Mouse (Mus musculus) kidney, postnatal 10 days (tissue): ENCODE measurements at regions not wholly inside any gene's neighbourhood (a gene's known extent, or its start where the extent isn't known, plus 50 kb on each side); places are given as distances from the start of the nearest gene placed in this dataset.
A peak's percentile ranks its signal among the peaks of the same experiment; 100 is the strongest.

ENCODE experiments used
- DNase-seq: peaks from one replicate; pipeline ENCODE4 v3.0.0; 2021; ENCODE audit warnings: mixed read lengths

DNA sequence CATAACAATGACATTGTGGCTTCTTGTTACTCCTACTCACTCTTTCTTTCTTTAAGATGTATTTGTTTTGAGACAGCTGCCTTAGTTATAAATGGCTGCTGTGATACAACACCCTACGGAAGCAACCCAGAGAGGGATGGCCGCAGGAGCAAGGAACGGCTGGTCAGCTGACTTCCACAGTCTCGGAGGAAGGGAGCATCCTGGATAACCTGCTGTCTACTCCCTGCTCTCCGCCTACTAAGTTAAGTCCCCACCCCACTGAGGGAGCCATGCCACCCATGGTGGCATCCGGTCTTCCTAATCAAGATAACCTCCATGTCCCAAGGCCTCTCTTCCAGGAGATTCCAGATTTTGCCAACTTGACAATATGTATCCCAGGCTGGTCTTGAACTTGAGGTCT lies 114.9 kb downstream of the Sox2 start:
- DNase-seq, result no peak

DNA sequence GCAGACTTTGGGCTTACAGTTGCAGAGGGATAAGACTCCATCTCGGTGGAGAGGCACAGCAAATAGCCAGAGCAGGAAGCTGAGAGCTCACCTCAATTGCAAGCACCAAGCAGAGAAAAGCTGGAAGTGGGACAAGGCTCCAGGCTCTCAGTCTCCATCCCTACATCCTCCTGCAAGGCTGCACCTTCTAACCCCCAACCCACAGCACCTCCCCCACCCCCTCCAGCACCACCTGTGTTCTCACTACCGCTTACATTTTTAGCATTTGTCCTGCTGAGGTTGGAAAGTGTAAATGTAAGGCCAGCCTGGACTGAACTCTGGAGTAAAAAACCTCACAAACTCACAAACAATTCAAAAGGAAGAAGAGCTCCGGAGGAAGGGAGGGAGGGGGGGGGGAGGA lies 119.6 kb downstream of the Sox2 start:
- no peak for DNase-seq

DNA sequence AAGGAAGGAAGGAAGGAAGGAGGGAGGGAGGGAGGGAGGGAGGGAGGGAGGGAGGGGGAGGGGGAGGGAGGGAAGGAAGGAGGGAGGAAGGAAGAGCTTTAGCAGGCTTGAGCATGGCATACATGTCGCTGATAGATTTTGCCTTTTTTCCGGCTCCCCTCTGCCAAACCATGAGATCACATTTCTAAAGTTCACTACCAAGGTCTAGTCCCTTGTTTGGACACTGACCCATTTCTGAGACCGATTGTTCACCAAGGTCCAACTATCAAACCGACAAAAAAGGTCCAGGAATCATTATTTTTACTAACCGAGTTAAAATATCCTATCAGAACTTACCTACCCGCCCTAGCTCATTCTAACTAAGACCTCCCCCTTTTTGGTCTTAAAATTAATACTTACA lies 120.1 kb downstream of the Sox2 start:
- no peak for DNase-seq

DNA sequence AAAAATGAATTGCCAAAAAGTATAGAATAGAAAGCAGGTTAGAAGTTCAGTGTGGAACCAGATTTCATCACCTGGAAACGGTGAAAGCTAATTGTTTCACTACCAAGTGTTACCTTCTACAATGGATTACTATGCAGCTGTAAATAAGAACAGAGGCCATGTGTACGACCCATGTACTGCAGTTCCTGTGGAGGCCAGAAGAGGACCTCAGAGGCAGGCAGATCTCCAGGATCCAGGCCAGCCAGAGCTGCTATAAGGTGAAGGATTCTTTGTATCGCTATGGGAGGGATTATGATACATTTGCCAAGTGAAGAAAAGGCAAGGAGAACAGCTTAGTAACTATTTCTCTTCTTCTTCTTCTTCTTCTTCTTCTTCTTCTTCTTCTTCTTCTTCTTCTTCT lies 121.8 kb downstream of the Sox2 start:
- no peak for DNase-seq

DNA sequence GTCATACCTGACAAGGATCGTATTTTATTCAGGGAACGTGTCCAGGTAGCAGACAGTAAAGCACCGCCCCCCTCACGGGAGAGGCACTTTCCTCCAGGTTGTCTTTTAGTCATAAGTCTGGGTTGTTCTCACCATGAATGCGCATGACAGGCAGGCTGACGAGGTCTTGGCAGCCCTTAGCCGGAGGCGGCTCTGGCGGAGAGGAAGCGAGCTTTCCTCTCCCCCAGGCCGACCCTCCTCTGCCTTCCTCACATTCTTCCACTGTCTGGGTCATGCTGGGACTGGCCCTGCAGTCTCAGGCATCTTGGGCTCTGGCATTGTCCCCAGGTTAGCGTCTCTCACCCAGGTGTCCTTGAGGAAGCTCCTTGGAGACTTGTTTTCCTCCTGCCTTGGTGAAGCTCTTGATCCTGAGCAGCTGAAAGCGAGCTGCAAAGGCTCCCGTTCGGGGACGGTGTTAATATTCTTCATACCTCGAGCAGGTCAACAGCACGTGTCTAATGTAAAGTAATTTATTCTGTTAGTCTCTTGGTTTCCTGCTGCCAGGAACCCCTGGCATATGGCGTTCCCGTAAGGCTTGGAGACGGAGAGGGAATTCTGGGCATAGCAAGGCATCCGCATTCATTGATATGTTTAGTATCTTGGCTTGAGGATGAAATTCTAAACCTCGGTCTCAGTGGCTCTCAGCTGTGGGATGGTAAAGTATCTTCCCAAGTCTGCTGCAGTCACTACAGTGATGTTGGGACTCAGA lies 123.6 kb downstream of the Sox2 start:
- peak; percentile 59 for DNase-seq

DNA sequence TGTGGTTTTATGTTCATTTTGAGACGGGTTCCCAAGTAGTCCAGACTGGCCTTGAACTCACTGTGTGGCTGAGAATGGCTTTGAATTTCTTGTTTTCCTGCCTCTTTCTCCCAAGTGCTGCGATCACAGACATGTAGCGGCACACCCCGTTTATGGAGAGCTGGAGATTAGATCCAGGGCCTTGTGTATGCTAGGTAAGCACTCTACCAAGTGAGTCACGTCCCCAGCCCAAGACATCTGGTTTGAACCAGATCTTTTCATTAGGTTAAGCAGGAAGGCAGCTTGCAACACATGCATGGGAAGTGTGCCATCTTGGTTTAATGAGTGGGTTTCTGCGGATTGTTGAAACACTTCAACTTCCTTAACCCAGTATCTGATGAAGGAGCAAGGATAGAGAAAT lies 131.6 kb downstream of the Sox2 start:
- no peak for DNase-seq

DNA sequence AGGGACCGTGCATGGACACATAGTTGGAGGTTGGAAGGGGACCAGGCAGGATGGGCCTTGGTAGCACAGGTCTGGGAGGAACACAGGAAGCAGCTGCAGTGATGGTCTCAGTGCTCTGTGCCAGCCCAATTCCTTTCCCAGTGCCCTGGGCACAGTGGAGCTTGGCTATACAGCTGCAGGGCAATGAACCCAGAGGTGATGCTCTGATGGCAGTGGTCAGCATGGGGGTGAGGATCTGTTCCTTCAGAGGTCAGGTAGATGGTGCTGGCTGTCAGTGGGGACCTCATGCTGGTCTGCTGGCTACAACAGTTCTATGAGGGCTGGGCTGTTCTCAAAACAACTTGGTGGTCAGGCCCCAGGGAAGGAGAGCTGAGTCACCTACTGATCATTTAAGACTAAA lies 133.2 kb downstream of the Sox2 start:
- no peak for DNase-seq

DNA sequence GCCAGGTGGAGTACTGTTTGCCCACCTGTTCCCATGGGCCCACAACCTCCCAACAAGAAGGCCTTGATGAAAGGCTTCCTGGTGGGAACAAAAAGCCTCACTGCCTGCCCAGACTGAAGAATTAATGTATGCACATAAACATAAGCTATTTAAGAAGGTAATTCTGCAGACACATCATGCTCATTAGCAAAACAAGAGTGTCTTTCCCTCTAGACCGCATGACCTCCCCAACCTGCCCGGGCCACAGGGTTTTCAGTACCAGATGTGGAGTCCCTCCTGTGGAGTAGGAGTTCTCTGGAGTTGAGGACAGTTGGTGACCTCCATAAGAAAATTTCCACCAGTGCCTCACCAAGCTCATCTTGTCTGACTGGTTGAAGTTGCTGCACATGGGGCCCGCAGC lies 137.0 kb downstream of the Sox2 start:
- no peak for DNase-seq

DNA sequence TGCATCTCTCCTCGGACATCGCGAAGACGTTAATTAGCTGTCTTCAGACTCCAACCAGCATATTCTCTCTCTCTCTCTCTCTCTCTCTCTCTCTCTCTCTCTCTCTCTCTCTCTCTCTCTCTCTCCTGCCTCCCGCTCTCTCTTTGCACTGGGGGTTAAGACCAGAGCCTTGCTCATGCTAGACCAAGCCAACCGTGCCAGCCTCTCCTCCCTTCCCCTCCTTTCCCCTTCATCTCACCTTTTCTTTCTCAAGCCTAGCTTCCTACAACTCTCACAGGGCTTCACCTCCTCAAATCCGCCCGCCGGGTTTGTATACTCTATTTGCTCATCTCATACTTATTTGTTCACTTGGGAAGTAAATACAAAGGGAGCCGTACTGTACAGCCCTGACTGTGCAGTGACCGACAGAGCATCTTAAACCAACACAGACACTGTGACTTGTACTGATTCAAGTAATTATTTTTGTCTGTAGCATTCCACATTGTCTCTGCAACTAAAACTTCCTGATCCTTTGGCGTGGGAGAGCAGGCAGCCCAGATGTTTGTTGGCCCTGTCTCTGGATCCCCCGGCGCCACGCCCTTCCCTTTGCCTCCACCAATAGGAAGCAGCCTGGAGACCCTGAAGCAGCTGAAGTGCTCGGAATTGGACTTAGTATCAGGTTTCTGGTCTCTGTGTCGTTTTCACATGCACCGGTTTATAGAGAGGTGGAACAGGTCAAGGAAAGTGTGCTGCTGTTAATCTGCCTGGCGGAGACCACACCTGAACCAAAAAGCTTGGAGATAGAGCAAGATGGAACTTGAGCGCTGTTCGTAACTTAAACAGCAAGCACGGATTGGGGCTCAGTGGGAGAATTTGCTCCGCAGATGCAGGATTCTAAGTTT lies 145.1 kb downstream of the Sox2 start:
- DNase-seq, result peak; percentile 64

DNA sequence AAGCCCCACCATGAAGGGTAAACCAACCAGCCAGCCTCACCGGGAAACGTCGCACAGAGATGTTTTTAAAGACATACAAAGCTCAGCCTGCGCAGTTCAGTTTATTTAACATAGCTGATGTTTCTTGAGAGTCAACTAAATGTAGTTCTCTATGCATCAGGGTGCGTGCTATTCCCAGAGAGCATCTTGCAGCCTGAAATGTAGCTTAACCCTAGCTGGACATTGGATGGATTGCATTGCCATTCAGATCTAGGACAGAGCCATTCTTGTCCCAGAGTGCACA lies 145.7 kb downstream of the Sox2 start:
- no peak for DNase-seq

DNA sequence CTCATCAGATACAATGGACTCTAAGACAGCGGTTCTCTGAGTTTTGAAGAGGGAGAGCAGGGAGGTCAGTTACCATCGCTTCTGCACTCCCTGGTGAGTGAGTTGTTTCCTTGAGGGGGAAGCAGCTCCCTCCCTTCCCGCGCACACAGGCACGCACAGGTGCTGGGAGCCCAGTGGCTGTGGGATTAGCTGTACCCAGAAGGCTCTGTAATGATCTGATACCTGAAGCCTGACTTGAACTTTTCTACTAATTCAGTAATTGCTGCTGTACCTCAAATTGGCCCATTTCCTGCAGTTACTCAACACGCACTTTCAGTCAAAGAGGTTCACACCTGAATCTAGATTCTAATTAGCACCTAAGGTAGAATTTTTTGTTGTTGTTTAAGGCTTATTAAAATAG lies 158.6 kb downstream of the Sox2 start:
- no peak for DNase-seq

DNA sequence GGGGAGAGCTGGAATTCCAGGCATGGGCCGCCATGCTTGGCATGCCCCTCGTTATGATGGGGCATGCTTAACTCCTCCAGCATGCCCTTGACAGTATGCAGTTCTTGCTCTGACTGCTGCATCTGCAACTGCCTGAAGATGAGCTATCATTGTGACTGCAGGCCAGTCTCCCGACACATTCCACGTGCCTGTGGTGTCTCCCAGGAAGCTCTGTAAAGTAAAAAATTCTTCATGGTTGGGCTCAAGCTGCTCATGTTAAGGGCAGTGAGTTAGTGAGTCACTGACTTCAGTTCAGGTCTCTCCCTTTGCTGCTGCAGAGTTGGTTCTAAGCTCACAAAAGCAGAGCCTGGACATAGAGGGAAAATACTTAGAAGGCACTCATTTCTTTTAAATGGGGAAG lies 161.5 kb downstream of the Sox2 start:
- DNase-seq, result no peak

DNA sequence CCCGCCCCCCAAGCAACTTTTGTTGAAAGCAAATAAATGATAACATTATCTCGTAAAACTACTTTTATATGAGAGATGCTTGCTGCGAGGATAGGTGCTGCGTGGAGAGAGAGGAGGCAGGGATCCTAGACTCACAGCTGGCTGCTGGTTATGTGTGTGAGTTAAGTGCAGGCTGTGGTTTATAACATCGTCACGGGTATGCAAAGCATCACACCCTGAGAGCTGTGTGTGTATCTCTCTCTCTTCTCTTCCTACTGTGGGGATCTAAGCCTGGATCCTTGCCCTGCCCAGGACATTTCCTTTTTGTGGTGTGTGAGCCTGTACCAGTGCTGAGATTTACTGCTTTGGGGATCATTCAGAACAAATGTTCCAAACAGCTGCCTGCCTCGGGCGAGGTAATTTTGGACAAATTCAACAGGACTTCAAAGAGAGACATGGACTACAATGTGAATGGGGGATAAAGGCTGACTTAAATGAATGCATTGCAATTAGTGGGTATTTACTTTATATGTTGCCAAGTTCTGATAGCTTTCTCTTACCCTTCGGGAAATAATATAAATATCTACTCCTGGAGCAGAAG lies 162.9 kb downstream of the Sox2 start:
- DNase-seq, result no peak

DNA sequence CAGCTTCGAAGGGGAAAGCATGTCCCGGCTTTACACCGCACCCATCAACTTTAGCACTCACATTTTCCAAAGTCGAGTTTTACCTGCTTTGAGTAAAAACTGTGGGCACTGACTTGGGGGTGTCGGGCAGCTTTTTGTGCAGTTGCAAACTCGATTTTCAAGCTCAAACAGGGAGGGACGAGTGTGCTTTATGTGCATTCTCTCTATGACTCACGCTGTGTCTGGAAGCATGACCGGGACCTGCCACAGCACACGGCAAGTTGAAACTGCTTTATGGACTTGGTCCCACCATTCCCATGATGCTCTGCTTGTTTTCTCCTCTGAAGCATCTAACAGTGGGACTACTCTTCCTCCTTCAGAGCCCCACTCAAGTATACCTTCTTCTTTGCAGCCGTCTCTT lies 174.8 kb downstream of the Sox2 start:
- no peak for DNase-seq

DNA sequence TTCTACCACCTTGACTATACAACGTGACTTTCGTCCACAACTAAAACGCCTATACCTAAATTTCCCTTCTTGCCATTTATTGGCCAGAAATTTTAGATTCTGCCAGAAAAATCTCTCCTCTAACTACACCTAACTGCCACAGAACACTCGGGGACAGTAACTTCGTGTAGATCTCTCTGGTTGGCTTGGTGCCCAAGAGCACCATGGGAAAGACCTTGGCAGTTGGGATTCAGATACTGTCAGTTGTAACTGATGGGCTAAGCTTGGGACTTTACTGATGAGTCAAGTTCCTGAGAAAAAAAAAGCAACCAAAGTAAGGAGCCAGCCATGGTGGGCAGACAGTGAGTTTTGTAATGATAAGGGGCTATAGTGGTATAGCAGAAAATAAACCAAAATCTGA lies 176.2 kb downstream of the Sox2 start:
- DNase-seq, result no peak

DNA sequence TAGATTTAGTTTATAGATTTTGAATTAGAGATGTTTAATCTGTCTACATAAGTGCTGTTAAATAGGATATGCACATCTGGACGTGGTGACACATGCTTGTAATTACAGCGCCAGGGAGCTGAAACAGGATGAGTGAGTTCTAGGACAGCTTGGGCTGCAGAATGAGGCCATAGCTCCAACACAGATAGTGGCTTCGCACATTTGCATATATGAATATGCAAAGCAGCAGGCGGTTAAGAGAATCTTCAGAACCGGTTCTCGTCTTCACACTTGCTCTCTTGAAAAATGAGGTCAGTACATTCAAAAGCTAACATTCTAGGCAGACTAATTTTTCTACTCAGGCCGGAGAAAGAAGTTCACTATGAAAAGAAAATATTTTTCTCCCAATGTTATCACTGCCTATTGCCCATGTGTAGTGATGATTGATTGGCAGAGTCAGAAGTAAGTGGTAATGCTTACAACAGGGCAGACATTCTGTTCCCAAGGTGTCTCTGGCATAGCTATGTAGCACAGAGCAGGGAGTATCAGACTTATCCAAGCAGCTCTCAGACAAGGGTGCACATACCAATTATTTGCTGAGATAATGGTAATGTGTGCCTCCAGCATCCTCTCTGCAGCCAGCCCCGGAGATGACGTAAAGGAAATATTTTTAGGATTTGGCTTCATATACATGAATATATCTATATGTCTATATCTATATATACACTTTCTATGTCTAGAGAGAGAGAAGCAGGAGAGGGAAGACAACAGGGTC lies 178.4 kb downstream of the Sox2 start:
- DNase-seq, result no peak

DNA sequence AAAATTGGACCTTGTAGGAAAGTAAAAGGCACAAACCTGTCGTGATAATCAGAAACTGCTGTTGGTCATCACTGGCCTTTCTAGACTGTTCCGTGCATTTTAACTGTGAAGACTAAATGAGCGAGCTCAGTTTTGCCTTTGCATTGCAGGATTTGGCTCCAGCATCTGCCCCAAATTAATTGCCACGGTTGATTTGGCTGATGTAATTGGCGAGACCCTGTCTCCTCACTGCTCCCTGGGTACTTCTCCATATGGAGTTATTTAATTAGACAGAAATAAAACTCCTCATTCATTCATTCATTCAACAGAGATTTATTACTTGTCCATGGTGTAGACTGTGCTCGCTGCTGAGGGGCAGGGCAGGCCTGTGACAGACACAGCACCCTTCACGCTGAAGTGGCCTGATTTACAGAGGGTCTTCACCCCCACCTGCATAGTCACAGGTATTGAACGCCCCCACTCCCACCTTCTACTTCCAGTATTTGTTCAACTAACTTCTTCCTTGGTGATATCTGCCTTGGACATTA lies 186.6 kb downstream of the Sox2 start:
- DNase-seq, result no peak

DNA sequence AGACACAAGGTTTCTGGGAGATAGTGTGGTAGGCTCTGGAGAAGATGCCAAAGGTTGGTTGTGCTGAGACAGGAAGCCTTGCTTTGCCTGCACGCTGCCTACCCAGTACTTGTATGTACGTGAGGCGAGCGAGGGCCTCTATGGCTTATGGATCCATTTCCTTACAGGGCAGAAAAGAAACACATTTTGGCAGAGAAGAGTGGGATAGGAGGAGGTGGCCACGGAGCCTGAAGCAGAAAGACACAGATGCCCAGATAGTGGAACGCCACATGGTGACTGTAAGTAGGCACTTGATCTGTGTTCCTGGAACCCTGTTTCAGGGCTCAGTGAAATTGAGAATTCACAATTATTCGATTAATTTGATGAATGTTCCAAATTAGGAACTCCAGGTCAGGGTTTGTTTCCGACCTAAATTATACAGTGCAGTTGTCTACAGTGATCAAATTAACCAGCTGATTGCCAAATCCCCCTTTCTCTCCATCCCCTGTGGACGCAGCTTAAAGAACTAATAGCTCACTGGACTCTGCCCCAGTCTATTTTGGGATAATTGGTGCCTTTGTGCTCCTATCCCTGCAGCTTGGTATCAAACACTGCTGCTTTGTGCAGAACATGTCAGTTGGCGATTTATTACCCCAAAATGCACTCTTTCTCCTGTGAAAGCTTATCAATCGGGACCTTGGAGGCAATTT lies 187.6 kb downstream of the Sox2 start:
- DNase-seq, result no peak

DNA sequence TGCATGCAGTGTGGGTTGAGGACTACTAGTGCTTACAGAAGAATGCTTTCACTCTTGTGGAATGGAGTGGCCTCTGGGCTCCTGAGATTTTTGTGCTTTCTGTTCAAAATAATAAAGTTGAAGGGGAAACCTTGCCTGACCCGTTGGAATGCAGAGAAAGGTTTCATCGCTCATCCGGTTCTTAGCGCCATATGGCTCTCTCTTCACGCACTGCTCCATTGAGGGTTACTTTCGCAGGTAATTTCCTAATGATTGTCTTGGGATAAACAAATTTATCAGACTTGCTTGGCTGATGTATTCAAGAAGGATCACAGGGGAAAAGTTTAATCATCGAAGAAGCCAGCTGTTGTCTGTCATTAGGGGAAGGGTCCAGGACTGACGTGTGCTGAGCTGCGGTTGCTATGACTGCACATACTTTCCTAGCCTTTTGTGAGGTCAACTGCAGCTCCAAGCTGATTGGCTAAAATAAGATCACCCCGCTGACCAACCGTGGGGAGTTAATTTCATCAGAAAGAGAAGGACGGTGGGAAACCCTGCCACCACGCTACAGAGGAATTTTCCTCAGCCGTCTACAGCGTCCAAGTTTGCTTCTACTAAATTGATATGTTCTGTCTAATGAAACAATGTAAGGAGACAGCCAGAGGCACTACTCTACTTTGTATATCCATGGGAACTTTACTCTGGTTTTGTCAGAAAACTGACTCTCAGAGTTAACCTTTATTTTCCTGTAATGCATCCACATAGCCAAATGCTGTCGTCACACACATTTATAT lies 210.9 kb downstream of the Sox2 start:
- DNase-seq, result no peak

DNA sequence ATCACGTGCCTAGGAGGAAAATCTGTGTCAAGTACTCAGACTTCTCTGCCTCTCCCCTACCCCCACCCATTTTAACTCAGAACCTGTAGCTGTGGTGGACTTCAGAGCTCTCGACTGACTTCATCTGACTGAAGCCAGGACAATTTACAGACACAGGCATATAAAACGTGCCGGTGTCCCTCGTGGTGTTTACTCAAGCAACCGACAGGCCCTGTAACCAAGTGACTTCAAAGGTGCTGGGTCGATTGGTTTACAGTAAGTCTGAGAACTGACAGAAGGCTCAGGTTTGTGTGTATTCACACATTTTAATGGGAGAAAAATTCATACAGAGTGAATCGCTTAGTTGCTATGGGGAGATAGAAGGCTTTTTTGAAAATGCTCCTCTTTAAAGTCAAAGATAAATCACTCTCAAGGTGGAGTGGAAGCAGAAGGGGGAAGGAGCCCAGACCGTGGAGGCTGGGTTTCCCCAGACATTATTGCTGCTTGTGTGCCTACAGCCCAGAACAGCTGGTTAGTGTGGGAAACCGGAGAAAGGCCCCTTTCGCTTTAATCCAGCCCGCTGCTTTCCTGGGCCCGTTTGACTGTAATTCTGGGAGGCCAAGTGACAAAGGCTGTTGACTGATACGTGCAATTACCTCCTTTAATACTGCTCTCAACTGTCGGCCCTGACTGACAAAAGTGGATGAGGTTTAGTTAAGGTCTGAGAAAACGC lies 218.6 kb downstream of the Sox2 start:
- no peak for DNase-seq

DNA sequence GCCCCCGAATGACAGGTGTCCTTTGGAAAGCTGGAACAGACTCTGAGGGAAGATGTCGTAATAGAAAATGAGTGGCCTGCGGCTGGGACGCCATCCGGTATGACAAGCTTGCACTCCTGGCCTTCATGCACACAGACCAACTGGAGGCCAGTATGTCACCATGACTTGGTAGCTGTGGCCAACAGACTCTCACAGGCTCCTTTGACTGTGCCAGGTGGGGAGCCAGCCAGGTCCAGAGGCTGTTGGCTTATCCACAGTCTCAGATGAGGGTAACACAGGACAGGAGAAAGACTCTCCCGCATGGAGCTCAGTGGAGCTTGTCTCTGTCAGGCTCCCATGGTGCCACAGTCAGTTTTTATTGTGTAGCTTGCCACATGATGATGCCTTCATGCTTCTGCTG lies 219.7 kb downstream of the Sox2 start:
- no peak for DNase-seq
